Mouse (Mus musculus) MEL (cell line): Measurements from ENCODE around the gene Gltp.

Experiments used
- CTCF ChIP-seq, 3 experiments: IDR thresholded peaks in 2 of 3; conservative IDR thresholded peaks in 1 of 3; 2 replicates each; pipeline ENCODE4 v1.5.1; 2011 to 2012; ENCODE audit warnings: low read length in 3 of 3, low read depth in 2 of 3, mild to moderate bottlenecking in 2 of 3, improper control_type of control experiment in 1 of 3, inconsistent platforms in 1 of 3, mixed read lengths in 1 of 3, moderate library complexity in 1 of 3; ENCODE audit not compliant: control insufficient read depth in 1 of 3, insufficient read depth in 1 of 3, poor library complexity in 1 of 3, severe bottlenecking in 1 of 3
- GATA1 ChIP-seq: IDR thresholded peaks from 2 replicates; pipeline ENCODE4 v1.6.1; 2011; ENCODE audit warnings: low read depth, low read length, improper control_type of control experiment
- HCFC1 ChIP-seq: IDR thresholded peaks from 2 replicates; pipeline ENCODE4 v1.6.1; 2012; ENCODE audit warnings: low read depth, mild to moderate bottlenecking, inconsistent platforms, low read length, improper control_type of control experiment, moderate library complexity
- MEF2A ChIP-seq: IDR thresholded peaks from 2 replicates; pipeline ENCODE4 v1.6.1; 2014; ENCODE audit warnings: low read depth, mild to moderate bottlenecking, inconsistent platforms, low read length, improper control_type of control experiment; ENCODE audit not compliant: poor library complexity, insufficient replicate concordance, severe bottlenecking; ENCODE audit errors: extremely low read depth
- MYB ChIP-seq: IDR thresholded peaks from 2 replicates; pipeline ENCODE4 v1.6.1; 2011; ENCODE audit warnings: mild to moderate bottlenecking, low read depth, low read length, improper control_type of control experiment
- POLR2A ChIP-seq, 2 experiments: IDR thresholded peaks; 2 replicates each; pipeline ENCODE4 v1.6.1; 2011 to 2012; ENCODE audit warnings: low read length in 2 of 2, mild to moderate bottlenecking in 2 of 2, control low read depth in 1 of 2, improper control_type of control experiment in 1 of 2, low read depth in 1 of 2, moderate library complexity in 1 of 2; ENCODE audit not compliant: control insufficient read depth in 1 of 2, insufficient read depth in 1 of 2, poor library complexity in 1 of 2
- POLR2AphosphoS2 ChIP-seq: IDR thresholded peaks from 2 replicates; pipeline ENCODE4 v1.6.1; 2011; ENCODE audit warnings: low read length, improper control_type of control experiment
- TAL1 ChIP-seq: IDR thresholded peaks from 2 replicates; pipeline ENCODE4 v1.6.1; 2012; ENCODE audit warnings: mild to moderate bottlenecking, inconsistent platforms, low read length, moderate library complexity, mixed read lengths
- USF2 ChIP-seq, 2 experiments: IDR thresholded peaks; 2 replicates each; pipeline ENCODE4 v1.6.1; 2011 to 2012; ENCODE audit warnings: improper control_type of control experiment in 2 of 2, low read length in 2 of 2, borderline replicate concordance in 1 of 2, inconsistent platforms in 1 of 2, low read depth in 1 of 2, mild to moderate bottlenecking in 1 of 2; ENCODE audit not compliant: insufficient read depth in 1 of 2
- ZNF384 ChIP-seq: IDR thresholded peaks from 2 replicates; pipeline ENCODE4 v1.6.1; 2012; ENCODE audit warnings: low read depth, mild to moderate bottlenecking, inconsistent platforms, low read length, improper control_type of control experiment

DNA sequence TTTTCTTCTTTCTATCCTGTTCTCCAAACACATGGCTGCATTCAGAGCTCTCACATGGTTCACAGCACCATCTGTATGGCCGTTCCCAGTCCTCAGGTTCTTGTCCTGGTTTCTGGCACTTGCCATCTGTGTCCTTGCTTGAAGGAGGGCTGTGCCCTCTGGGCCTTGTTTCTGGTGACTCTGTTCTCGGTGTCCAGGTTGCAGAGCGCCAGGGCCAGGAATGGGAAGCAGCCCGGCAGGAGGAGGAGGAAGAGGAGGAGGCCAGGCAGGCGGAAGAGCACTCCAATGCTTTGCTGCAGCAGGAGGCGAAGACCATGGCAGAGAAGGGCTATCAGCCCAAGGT, 29.1 kb upstream of the Gltp start:
- TF ChIP-seq HCFC1 (no peak), CTCF (IDR thresholded peaks at IDR 0.05 in 2 of 3, conservative IDR thresholded peaks at IDR 0.05 in 1 of 3; ENCODE audit: control insufficient read depth in 1 of 3, insufficient read depth in 1 of 3, low read depth in 2 of 3, low read length in 3 of 3, poor library complexity in 1 of 3, severe bottlenecking in 1 of 3) (no peak), MYB (no peak), USF2 (IDR thresholded peaks at IDR 0.05; ENCODE audit: borderline replicate concordance in 1 of 2, insufficient read depth in 1 of 2, low read depth in 1 of 2, low read length in 2 of 2) (no peak), TAL1 (no peak), POLR2A (IDR thresholded peaks at IDR 0.05; ENCODE audit: control insufficient read depth in 1 of 2, insufficient read depth in 1 of 2, low read depth in 1 of 2, low read length in 2 of 2, poor library complexity in 1 of 2) (no peak), ZNF384 (no peak), GATA1 (no peak), POLR2AphosphoS2 (no peak), MEF2A (no peak)
